Mouse (Mus musculus) adrenal gland, postnatal 36 days (tissue): ENCODE measurements at regions not wholly inside any gene's neighbourhood (a gene's known extent, or its start where the extent isn't known, plus 50 kb on each side); places are given as distances from the start of the nearest gene placed in this dataset.

Experiments
- DNase-seq, 2 experiments: peaks; one replicate each; pipeline ENCODE4 v3.0.0; 2021; ENCODE audit warnings: mixed read lengths in 1 of 2

DNA sequence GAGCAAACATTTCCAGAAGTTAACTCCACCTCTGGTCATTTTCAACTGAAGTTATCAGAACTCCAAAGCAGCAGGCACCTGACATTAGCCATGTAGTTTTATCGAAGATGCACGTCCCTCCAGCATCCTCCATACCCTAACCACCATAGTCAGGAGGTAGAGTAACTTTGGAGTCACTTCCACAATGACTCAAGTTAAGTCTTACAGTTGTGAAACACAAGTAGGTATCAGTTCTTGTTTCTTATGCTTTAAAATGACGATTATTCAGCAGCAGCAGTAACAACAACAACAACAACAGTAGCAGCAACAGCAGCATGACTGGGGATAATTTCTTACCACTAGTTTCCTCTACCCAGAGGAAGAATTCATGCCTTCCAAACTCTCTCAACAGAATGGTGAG is 51.3 kb upstream of the Tank start:
- DNase-seq: no peak

DNA sequence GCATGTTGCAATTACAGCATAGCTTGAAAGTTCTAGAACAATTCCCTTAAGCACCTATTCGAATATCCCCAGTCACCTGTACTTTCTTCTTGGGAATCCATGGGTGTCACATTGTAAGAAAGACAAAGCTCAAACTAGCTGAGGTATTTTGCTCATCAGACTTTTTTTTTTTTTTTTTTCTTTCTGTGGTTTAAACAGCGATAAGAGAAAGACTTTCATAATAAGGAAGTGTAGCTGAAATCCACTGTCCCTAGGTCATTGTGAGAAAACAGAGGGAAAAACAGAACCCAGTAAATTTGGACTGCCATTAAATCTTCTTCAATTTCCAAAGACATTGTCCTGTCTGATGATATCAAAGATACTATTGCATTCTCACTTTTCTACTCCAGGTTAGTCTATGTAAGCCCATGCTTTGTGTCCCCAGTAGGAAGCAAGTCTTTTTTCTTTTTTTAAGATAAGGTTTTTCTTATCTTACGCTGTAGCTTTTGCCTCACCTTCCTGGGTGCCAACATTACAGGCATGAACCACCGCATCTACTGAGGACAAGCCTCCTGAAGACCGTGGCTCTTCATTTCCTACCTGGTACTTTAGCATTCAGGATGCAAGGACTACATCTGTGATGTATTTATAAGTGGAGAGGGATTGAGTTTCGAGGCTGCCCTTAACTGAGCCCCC is 54.2 kb upstream of the Tank start:
- no peak for DNase-seq

DNA sequence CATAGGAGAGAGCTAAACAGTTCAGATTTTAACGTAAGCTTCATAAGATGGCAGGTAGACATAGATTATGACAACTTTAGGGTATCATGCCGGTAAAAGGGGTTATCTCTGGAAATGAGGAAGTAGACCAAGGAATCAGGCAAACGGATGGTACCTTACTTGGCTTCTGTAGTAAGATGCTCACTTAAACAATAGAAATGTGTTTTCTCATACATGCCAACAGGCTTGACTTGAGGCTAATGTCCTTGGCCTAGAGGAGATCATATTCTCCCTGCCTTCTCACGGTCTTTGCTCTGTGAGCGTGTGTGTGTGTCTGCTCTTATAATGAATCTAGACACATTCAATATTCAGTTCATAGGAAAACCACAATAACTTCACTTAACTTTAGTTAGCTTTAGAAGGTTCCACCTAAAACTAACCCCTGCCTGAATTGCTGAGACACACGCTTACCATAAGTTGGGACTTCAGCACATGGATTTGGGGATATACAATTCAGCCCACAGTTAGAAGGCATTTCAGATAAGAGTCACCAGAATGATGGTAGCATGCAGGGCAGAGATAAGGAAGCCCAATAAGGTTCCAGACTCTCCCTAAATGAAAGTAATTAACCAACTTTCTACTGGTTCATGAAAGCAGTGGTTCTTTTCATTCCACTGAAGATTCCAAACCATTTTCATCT is 63.8 kb upstream of the Tank start:
- no peak for DNase-seq

DNA sequence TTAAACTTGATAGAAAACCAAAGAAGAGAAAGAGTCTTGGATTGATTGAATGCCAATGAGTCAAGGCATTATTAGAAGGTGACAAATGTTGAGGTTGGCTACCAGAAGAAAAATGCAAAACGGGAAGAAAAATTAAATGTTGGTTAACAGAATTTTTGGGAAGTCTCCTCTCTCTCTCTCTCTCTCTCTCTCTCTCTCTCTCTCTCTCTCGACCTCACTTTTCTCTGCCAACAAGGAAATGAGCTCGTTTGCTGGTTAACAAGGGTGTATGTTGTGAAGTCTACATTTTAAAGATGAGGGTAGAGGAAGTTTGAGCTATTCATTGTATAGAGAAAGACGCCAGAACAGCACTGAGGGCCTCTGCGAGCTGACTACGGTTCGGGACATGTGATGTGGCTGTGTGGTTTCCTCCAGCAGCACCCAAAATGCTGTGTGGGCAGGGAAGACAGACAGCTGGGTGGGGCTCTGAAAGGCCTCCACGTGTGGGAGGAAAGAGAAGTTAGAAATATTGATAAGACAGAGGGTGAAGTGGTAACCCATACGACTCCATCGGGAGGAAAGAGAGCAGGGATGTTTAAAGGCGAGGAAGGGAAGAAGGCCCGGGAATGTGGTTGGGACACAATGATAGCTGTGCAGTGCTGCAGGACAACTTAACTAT is 64.5 kb upstream of the Tank start:
- no peak for DNase-seq

DNA sequence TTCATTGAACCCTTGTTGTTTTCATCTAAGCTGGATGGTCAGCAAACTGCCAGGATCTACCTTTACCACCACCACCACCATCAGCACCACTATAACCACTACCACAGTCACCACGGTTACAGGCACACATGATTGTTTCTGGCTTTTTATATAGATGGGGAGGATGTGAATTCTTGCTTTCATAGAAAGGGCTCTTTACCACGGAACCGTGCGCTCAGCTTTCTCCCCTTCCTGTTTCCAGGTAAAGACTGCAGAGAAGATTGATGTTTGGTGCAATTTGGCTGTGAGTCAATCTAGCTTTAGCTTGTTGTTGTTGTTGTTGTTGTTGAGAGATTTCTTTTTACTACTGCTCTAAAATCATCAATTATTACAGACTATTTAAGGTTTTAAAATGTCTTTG is 74.8 kb upstream of the Tank start:
- DNase-seq: no peak

DNA sequence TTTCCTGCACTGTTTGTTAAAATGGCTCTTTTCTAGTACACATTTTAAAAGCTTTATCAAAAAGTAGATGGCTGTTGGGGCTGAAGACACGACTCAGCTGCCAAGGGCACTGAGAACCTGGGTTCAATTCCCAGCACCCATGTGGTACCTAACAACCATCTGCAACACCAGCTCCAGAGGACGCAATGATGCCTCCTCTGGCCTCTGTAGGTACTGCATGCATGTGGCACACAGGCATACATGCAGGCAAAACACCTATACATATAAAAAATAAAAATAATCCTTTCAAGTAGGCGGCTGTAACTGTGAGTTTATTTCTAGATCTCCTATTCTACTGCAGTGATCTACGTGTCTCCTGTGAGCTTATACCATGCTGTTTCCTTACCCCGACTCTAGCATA is 76.5 kb upstream of the Tank start:
- no peak for DNase-seq

DNA sequence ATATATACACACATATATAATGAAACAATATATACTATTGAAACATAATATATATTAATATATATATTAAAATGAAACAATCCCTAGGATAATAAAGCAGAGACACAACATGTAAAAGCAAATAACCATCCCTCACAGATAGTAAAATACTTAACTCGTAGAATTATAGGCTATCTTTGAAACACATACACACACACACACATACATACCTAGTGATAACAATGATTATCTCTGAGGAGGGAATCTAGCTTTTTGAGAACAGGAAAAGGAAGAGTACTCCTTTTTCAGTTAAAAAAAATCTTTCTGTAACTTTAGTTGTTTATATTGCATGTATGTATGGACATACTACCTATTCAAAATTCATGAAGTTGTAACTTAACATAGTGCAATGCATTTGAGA is 79.1 kb upstream of the Tank start:
- no peak for DNase-seq

DNA sequence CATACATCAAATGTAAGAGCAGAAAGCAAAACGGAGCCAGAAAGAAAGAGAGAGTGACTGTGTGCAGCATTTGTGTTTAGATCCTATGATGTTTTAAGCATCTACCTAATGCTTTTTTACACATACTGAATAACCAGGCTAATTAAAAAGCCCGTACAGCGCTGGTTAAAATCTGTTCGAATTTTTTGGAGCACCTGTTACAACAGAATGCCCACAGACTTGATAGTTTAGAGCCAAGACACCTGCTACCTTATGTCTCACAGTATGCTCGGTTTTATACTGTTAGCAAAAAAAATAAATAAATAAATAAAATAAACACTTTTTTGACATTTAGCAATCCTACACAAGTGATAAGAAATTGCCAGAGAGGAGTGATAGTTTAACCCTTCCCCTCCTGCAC is 80.5 kb upstream of the Tank start:
- no peak for DNase-seq

DNA sequence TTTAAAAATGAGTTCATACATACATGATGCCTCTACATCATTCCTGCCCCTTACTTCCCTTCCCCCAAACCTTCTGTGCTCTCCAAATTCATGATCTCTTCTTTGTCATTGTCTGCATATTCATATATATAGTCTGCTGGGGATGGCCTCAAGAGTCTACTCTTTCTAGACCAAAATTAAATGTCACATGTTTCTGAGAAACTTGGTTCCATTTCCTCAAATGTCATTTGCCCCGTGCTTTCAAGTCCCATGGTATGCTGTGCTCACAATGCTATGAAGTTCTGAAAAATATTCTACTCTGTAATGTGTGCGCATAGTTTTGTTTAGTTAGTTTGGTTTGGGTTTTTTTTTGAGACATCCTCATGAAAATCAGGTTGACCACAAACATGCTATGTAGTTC is 81.4 kb upstream of the Tank start:
- no peak for DNase-seq

DNA sequence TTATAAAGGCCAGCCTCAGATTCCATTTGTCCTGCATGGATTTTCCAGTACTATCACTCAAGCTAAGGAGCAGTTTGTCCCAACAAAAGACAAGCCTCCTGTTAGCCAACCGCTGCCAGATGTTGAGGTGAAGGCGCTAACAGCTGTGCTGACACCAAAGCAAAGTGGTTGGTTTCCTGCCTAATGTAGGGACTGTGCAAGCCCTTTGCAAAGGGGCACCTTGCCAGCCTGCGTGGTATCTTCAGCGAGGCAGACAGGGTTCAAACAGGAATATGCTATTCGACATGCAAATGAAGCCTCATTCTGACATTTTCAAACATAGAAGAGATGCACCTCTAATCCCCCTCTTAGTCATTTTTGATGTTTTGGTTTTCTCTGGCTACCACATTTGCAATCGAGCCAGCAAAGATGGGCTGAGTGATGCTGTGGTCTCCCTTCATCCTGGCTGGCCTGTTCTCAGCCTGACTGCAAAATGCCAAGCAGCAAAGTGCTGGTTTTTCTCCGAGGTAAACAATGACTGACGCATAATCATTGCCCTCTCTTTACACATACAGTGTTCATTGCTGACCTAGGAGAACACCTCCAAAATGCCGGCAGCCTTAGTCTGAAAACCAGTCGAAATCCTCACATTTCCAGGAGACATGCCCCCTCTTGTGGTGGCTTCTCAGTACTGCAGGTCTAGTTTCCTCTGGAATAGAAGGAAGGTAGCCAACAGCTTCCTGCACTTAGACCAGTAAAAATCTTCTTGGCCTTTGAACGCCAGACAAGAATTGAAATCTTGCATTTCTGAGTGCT is 84.3 kb upstream of the Tank start:
- peak; percentile 66 to 80 for DNase-seq

DNA sequence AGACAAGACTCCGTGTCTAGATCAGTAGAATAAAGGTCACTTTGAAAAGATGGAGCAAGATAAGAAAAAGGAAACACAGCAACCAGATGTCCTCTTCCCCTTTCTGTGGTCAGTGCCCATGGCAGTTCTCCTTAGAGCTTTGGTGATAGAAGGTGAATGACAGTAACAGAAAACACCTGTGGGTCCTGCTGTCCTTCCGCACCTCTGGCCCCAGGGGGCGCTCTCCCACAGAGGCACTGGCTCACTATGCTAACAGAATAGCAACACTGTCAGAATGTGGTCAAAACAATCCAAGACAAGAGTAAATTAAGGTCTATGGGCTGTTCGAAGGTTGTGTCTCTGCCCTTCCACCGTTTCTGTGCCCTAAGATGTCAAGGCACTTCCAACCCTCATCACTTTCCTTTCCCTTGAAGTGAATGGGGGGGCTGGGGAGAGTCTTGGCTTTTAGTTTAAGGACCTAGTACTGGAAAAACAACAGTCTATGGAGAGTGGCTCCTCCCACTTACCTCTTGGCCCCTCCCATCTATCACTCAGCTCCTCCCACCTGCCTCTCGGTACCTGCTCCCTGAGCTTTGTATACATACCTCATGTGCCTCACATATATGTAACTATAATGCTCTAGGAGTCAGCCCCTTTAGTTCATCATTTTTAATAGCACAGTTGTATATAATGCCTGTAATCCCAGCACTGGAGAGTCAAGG is 86.2 kb upstream of the Tank start:
- DNase-seq: peak; percentile 46 to 55

DNA sequence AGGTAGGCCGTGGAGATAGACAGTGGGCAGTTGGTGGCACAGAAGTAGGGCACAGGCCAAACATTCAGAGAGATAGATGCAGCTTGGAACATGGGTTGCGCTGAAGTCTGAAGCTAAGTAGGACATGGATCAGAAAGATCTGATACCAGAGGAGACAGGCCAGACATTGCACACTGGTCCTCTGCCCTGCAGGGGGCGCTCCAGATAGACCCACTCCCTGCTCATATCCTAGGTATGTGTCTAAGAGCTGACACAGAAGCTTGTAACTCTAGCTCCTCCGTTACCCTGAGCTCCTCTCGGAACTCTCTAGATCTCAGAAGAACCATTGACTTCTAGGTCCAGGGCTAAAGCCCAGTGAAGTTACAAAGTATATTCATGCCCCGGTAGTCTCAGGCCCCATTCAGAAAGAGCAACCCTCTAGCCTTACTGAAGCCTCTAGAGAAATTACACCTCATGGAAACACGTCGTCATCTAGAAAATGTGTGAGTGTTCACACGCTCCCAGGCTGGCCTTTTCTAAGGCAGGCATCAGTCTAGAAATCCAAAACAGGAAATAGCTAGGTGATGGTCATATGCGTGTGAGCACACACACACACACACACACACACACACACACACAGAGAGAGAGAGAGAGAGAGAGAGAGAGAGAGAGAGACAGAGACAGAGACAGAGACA is 87.8 kb upstream of the Tank start:
- peak in 1 of 2 experiments; percentile 5 for DNase-seq

DNA sequence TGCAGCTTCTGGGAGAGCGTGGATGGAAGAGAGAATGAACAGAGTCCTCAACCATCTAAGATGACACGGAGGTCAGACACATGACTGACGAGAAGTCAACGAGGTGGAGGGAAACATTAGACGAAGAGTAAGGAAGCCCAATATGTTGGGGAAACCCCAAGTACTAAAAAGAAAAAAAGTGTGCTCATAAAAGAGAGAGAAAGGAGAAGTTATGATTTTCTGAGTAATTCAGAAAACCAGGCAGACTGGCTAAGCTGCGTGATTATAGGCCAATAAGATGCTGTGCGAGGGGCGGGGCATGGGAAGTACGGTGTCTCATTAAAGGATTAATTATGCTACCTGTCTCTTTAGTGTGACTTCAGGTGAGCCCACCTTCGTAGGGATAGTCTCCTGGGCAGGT is 88.6 kb upstream of the Tank start:
- DNase-seq: no peak

DNA sequence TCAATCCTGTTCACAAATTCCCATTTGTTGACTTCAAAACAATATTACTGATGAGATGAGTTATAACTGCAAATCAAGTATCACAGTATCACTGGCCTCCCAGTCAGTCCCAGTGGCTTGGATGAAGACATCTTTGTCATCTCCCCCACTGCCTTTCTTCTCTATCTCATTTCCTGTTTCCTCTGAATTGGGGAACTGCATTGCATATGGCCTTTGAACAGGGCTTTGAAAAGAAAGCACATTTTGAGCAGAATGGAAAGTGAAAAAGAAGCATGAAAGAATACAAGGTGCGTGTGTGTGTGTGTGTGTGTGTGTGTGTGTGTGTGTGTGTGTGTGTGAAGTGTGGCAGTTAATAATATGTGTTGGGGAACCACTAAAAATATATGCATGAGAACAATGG is 94.6 kb upstream of the Tank start:
- no peak for DNase-seq

DNA sequence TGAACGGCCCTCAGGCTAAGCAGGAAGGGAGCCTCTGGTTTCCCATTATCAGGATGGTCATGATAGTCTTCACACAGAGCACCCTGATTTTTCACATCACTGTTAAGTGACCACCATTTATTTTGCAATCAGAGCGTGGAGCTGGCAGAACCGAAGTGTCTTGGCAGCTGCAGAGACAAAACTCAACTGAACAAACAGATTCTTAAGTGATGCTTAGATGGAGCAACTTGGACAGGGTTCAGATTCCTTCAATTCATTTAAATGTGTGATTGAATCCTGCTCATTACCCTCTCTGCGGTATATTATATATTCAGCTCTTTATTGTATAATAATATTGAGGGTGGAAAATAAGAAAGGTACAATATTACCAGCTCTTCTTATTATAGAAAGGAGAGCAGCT is 101.7 kb upstream of the Tank start:
- DNase-seq: no peak

DNA sequence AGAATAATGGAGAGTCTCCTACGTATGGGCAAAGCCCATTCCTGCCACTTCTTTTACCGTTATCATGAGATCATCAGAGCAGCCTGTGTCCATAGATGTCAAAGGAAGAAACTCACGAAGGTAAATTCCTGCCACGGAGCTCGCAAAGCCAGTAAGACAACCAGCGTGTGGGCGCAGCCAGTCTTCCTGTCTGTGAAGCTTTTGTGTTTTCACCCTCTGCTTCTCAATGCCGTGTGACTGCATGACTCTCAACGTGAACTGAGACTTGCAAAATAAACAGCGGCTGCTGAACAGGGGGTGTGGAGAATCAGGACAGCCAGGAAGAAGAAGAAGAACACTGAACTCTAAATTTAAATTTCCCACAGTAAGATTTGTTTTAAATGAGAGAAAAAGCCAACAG is 103.8 kb upstream of the Tank start:
- no peak for DNase-seq

DNA sequence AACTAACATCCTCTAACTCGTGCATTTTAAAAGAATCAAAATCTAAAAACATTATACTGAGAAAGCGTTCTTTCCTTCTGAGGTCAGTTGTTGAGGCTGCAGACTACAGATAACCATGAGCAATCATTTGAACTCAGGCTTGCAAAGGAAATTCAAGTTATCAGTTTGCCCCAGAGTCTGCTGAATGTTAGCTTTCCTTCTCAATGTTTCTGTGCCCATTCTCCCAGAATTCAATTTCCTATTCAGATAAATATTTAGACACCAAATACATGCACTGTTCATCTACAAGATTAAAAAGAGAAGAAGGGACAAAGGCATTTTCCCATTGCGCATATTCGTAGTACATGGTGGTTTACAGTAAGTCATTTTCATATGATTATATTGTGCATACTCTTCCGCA is 107.9 kb upstream of the Tank start:
- DNase-seq: no peak

DNA sequence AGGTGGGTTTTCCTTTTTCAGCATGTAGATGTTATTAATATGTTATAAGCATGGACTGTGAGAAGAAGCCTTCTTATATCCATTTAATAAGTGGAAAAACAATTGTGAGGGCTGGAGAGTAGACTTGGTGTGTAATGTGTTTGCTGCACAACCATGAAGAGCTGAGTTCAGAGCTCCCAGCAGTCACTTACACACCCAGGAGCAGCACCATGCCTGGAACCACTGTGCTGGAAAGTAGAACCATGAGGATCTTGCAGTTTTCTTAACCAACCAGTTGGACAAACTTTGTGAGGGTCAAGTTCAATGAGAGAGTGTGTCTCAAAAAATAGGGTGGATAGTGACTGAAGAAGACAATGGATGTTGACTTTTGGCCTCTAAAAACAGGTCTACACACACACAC is 108.3 kb upstream of the Tank start:
- no peak for DNase-seq

DNA sequence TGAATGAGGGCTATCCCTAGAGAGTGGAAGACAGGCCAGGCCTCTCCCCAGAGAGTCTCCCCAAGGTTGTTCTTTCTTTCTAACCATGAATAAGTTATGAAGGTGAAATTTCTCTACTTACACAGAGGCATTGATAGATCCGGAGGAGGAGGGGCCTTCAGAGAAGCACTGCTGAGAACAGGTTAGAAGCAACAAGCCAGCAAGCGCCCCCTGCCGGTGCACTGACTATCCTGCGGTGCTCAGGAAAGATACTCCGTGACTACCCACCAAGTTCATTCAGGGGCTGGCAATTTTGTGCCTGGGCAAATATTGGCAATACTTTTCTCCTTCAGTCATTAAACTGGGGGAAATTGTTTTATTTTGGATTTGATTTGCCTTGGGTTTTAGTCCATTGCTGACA is 122.5 kb upstream of the Tank start:
- DNase-seq: peak; percentile 62 to 82

DNA sequence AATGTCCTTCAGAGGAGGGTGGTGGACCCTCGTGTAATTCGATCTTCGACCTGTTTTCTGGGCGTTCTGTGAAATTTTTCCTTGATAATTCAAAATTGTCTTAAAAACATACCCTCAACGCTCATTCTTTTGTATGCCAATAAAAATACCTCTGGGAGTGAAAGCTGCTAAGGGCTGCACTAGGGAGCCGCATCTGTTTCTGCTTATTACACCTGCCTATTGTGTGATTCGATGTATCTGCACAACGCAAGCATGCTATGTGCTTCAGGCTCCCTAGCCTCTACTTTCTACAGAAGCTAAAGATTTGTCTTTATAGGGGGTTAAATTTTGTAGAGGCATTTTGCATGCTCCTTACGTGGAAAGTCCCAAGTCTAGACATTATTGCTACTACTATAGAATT is 123.7 kb upstream of the Tank start:
- no peak for DNase-seq

DNA sequence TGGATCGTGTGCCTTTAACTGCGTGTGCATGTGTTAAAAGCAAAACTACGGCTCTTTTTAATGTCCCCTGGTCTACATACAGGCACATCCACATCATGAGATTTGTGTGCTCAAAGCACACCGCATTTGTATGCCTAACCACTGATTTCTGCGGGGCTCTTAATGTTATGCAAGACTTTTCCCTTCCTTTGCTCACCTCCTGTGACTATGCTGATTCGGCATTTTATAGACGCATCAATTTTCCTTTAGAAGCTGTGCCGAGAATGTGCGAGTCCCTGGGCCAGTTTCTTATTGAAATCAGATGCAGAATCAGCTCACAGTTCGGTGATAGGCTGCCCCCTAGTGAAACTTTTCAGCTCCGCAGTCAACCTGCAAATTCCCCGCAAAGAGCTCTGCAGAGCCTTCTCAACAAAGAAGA is 124.1 kb upstream of the Tank start:
- peak; percentile 80 to 89 for DNase-seq
